Mouse (Mus musculus) cerebellum, postnatal 10 days (tissue): Measurements from ENCODE around the gene Mrpl38.
A peak's percentile ranks its signal among the peaks of the same experiment; 100 is the strongest.
"Not testable (repeated sequence)": the region's sequence is repeated elsewhere in the genome, so short reads cannot be mapped to it uniquely, and the experiment has no call there.

ENCODE experiments used
- DNase-seq, 2 experiments: peaks; one replicate each; pipeline ENCODE4 v3.0.0; 2021; ENCODE audit warnings: mixed read lengths in 2 of 2

The Mrpl38 gene

DNA sequence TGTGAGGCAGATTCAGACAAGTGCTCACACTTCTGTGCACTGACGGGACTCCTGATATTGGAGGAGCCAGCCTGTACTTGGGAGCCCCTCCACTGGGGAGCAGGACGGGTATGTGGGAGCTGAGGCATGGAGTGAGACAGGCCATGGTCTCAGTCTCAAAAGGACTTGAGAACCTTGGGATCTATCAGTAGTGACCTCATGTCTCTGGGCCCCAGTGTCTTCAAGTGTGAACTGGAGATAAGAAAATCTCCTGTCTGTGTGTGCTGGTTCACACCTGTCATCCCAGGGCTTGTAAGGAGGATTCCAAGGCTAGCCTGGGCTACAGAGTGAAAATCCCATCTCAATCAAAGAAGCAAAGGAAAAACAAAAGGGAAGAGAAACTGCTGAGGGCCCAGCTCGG, 4.8 kb upstream of the Mrpl38 start:
- no peak for DNase-seq

GRCm38 (mm10) chr11:116142211-116142991, 3.7 kb upstream of the Mrpl38 start:
- no peak for DNase-seq

GRCm38 (mm10) chr11:116138096-116138467, 586 bp downstream of the Mrpl38 start:
- DNase-seq = no peak

DNA sequence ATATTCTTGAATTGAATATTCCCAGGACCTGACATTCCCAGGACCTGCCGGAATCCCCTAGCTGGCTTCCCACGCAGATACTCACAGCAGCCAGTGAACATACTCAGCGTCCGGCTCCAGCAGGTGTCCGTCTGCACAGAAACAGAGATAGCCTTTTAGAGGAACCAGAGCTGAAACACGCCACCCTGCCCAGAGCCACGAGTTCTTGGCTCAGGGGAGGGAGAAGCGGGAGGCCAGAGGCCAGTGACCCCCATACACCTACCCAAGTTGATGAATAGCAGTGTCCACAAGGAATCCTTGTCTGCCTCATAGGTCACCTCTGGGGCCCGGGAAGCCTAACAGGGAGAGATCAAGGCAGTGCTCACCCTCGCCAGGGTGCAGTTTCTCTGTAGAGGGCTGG, 4.5 kb downstream of the Mrpl38 start:
- no peak for DNase-seq

DNA sequence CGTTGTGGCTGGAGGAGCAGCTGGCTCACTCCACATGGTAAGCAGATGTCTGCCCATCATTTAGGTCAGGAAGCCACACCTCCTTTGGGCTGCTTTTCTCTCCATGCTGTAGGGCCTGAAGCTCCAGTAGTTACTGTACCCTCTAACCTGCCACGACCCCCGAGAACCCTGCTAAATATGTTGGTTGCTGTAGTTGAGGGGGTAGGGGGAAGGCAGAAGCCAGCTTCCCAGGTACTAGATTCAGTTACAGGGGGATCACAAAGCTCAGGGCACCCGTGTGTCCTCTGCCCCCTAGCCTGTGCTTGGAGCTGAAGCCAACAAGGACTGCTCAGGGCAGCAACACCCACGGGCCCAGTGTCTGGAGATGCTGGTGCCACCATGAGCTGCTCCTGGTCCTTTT, 5.2 kb downstream of the Mrpl38 start:
- DNase-seq = no peak

DNA sequence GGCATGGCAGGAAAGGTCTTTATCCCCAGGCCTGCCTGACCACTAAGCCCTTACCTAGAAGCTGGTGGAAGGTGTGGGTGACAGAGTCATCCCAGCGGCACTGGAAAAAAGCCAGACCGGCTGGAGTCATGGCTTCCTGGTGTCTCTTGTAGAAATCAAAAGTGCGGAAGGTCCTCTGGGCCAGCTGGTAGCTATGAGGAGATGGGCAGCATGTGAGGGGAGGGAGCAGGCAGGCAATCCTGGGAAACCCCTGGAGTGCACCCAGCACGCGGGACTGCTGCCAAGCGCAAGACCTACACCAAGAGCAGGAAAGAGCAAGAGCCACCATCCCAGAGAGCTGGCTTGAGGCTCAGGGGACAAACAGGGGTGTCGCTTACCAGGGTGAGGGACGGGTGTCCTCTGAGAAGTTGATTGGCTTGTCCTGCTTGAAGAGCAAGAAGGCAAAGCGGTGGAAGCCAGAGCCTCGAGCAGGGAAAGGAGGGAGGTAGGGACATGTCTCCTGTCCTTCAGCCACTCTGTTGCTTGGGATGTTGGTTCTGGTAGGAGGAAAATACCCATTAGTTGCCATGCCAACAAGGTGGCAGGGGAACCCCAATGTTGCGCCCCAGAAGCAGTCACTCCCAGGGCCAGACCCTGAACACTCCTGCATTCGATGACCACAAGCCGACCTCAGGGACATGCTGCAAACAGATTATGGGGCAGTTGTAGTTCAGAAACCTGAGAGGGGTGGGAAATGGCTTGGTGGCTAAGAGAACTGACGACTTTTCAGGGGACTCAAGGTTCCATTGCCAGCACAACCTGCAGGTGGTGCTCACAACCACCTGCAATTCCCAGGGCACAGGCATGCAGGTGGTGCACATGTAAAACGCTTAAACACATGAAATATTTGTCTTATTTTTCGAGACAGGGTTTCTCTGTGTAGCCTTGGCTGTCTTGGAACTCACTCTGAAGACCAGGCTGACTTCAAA, 6.0 kb downstream of the Mrpl38 start:
- DNase-seq = peak in 1 of 2 experiments; percentile 34

- peak in 1 of 2 experiments; percentile 53 for DNase-seq
Measured at GRCm38 (mm10) chr11:116131349-116132170, 7.1 kb downstream of the Mrpl38 start.

- DNase-seq = peak; percentile 92 to 94
Measured at GRCm38 (mm10) chr11:116130488-116131205, 8.0 kb downstream of the Mrpl38 start, which contains the start of gene Trim65. Gene Trim65, minus strand, starts transcription at chr11:116131128.

DNA sequence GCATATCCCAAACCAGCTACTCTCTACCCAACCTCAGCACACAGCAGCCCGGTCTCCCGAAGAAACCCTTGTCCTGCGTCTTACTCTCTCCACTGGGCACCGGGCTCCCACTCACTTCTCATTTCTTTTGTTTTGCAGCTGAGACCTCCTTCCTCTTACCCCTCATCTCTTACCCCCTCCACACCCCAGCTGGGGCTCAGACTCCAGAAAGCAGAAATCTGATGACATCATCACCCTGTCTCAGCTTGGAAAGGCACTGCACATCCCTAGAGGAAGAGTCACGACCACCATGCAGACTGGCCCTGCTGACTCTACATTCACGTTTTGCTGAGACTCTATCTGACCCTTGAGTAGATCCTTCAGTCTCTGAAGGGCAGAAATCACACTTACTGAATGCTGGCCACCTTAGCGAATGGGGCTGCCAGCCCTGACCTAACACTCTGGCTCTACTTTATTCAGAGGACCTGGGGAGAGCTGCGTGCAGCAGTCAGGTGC, 8.6 kb downstream of the Mrpl38 start:
- no peak for DNase-seq

GRCm38 (mm10) chr11:116129091-116129790, 9.4 kb downstream of the Mrpl38 start:
- DNase-seq = peak in 1 of 2 experiments; percentile 18

DNA sequence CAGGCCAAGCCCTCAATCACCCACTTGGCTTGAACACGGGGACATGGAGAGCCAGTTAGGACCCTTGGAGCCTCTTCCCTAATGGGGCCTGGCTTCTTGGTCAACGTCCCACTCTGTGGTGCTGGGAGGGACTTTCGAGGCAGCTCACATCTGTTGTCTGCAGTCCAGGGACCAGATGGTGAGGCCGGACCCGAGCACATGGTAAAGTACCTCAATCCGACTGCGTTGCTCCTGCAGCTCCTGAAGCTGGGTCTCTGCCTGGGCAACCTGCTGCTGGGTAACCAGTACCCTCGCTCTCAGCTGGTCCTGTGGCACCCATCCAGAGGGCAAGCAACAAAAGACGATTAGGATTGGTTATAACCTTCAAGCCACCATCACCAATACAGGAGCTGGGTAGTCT, 10.7 kb downstream of the Mrpl38 start:
- DNase-seq = peak; percentile 88 to 92

- DNase-seq = peak; percentile 85 to 86
Measured at GRCm38 (mm10) chr11:116127156-116127980, 11.3 kb downstream of the Mrpl38 start, which contains the start of gene Trim47. Gene Trim47, minus strand, starts transcription at chr11:116127210.

- DNase-seq = no peak
Measured at GRCm38 (mm10) chr11:116126261-116126660, 12.4 kb downstream of the Mrpl38 start.

DNA sequence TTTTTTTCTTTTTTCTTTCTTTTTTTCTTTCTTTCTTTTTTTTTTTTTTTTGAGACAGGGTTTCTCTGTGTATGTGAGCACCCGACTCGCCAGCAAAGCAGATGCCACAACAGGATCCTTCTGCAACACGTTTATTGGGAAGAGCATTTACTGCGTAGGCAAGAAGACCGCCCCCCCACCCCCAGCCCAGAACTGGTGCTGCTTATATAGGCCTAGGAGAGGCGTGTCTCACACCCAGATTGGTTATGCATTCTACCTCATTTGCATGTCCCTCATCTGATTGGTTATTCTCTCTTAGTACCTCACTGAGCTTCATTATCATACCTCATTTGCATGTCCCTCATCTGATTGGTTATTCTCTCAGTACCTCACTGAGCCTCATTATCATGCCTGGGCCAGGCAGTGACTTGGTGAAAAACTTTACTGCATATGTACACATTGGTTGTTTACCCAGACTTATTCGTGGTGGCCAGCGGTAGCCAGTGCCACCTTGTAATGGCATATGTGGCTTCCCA, 16.9 kb downstream of the Mrpl38 start:
- not testable (repeated sequence) for DNase-seq

DNA sequence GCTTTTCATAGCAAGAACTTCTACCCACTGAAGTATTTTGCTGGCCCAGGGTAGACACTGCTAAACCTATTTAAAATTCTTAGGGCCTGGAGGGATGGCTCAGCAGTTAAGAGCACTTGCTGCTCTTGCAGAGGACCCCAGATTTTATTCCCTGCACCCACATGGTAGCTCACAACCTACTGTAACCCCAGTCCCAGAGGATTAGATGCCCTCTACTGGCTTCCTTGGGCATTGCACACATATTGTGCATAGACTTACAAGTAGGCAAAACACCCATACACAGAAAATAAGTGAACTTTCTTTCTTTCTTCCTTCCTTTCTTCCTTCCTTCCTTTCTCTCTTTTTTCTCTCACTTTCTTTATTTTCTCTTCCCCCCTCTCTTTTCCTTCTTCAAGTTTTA, 20.8 kb downstream of the Mrpl38 start:
- DNase-seq = peak in 1 of 2 experiments; percentile 37

DNA sequence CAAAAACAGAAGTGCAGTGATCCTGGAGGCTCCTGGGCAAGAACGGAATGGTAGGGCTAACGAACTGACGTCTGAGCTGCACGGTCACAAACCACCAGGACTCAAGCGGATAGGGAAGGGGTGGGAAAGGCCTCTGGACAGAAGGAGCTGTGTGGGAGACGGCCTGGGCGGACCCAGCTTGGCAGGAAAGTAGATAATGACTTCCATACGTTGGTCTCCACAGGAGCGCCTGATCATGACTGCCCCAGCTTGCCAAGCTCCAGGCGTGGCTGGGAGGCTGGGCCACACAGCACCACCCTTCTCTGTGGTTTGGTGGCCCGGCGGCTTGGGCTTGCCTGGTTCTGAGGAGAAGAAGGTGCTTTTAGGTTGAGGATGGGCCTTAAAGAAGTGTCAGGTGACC, 21.4 kb downstream of the Mrpl38 start:
- no peak for DNase-seq

GRCm38 (mm10) chr11:116111611-116112203, 27.0 kb downstream of the Mrpl38 start:
- DNase-seq = no peak

DNA sequence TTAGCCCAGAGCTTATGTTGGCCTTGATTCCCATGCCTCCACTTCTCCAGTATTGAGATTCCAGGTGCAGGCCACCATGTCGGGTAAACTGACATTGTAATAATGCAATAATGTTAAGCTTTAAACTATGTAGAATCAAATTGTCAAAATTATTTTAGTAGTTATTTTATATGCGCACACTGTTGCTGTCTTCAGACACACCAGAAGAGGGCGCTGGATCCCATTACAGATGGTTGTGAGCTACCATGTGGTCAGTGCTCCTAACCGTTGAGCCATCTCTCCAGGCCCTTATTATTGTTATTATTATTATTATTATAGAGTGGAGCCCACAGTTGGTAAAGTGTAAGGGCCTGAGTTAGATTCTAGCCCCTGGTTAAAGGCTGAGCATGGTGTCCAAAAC, 27.6 kb downstream of the Mrpl38 start:
- DNase-seq = no peak

- DNase-seq = no peak
Measured at GRCm38 (mm10) chr11:116110540-116110939, 28.1 kb downstream of the Mrpl38 start.
